Mouse (Mus musculus) bone marrow, adult 2 months (tissue): ENCODE measurements around the gene Ndnf.

Source experiments
- CTCF ChIP-seq: fragments of 200-500 bp; IDR thresholded peaks from 2 replicates; pipeline ENCODE4 v1.5.1; 2011; ENCODE audit warnings: low read length, control low read depth; ENCODE audit not compliant: control insufficient read depth, insufficient read depth
- POLR2A ChIP-seq: fragments of 200-500 bp; IDR thresholded peaks from 2 replicates; pipeline ENCODE4 v1.6.1; 2011; ENCODE audit warnings: low read depth, mild to moderate bottlenecking, control low read depth, low read length, borderline replicate concordance; ENCODE audit not compliant: control insufficient read depth

- TF ChIP-seq POLR2A (no peak), CTCF (no peak)
Observed at GRCm38 (mm10) chr6:65728261-65728660, 56.9 kb downstream of the Ndnf start.
